Mouse (Mus musculus) left cerebral cortex, adult 6 months (tissue): ENCODE measurements around the gene Tmem198b. TPM values are rescaled to one million over a fixed set of nuclear protein-coding genes. Genes with fewer than 3 reads are reported as not detected.

Experiments
- long read RNA-seq, 2 experiments: library from polyadenylated mRNA; unstranded; transcript quantifications; one replicate each; pipeline ENCODE4 v2.0.0; 2019 to 2020
- polyA plus RNA-seq: library from polyadenylated mRNA; unstranded; fragments of <200 nt; fragmentation: Nextera tagmentation; gene quantifications from 2 replicates; pipeline ENCODE4 v1.2.3, GENCODE M21; 2021

Tmem198b gene
- 3.4 and 3.7 TPM in 2 replicates for polyA plus RNA-seq
- long read RNA-seq, experiment 1, transcript Tmem198b-201 (5 exons, 2,335 nt), result major isoform, 26 of 37 reads
- long read RNA-seq, experiment 1, partial matches to known transcripts, result 5 of 37 reads
- long read RNA-seq, experiment 1, other reads (novel, unspliced or antisense), result 6 of 37 reads
- long read RNA-seq, experiment 2, transcript Tmem198b-201 (5 exons, 2,335 nt), result major isoform, 6 of 8 reads
- long read RNA-seq, experiment 2, partial matches to known transcripts, result 0 of 8 reads
- long read RNA-seq, experiment 2, other reads (novel, unspliced or antisense), result 2 of 8 reads

GRCm38 (mm10) chr10:128804271-128805091, at the start of gene Tmem198b:
TSS of gene Tmem198b (minus strand) at chr10:128804370.

GRCm38 (mm10) chr10:128821358-128822056, 17.3 kb upstream of the Tmem198b start, which contains the start of gene Ormdl2:
TSS of gene Ormdl2 (minus strand) at chr10:128821645.

GRCm38 (mm10) chr10:128817033-128817432, 12.9 kb upstream of the Tmem198b start, which contains the start of gene Sarnp:
TSS of gene Sarnp (plus strand) at chr10:128817333.

DNA sequence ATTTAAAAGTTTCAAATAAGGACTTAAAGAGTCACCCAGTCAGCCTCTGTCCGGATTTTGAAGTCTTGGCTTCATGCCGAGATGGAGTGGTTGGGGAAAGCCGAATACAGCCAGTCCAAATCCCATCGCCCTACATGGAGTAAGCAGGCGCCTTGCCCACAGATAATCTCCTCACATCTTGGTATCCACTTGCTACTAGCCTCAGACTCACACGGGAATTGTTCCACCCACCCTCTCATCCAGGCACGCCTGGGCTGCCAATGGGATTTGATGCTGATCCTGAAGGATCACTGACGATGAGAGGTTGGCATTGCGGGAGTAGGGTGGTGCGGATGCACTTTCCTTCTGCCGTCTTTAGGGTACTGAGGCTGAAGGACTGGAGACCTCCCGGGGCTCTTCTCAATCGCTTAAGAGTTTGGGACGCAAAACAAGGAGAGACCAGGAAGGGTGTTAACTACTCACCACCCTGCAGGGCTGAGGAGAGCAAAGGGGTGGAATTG, 349 bp downstream of the Tmem198b start, which contains the start of gene Dnajc14:
Gene Dnajc14, plus strand, starts transcription at position 292 of the 500 bp plus-strand sequence.

GRCm38 (mm10) chr10:128790398-128791124, 13.6 kb downstream of the Tmem198b start, which contains the start of gene Mmp19:
TSS of gene Mmp19 (plus strand) at chr10:128790910.

Other genes with a start within 250 kb of the Tmem198b start
- gene Pa2g4, start 238.4 kb downstream of the Tmem198b start, polyA plus RNA-seq, result 45.7 and 60.1 TPM in 2 replicates
- 1.4 and 1.7 TPM in 2 replicates for gene Erbb3, start 214.7 kb downstream of the Tmem198b start, polyA plus RNA-seq
- 1,144 and 1,161 TPM in 2 replicates for gene Rps26, start 177.6 kb downstream of the Tmem198b start, polyA plus RNA-seq
- 3.2 and 6.0 TPM in 2 replicates for gene Ikzf4, start 158.4 kb downstream of the Tmem198b start, polyA plus RNA-seq
- 7.3 and 7.4 TPM in 2 replicates for gene Suox, start 130.3 kb downstream of the Tmem198b start, polyA plus RNA-seq
- 45.1 and 76.1 TPM in 2 replicates for gene Rab5b, start 108.1 kb downstream of the Tmem198b start, polyA plus RNA-seq
- gene Pmel, start 100.2 kb downstream of the Tmem198b start, polyA plus RNA-seq, result 0.31 and 0.96 TPM in 2 replicates
- gene Cdk2, start 99.3 kb downstream of the Tmem198b start, polyA plus RNA-seq, result 1.3 TPM in 2 replicates
- gene Dgka, start 59.5 kb downstream of the Tmem198b start, polyA plus RNA-seq, result 4.4 and 4.6 TPM in 2 replicates
- 6.4 and 11.2 TPM in 2 replicates for gene Pym1, start 56.5 kb downstream of the Tmem198b start, polyA plus RNA-seq
- 0.12 and 0.13 TPM in 2 replicates for gene Mmp19, start 13.5 kb downstream of the Tmem198b start, polyA plus RNA-seq
- 16.9 and 25.3 TPM in 2 replicates for gene Dnajc14, start 308 bp downstream of the Tmem198b start, polyA plus RNA-seq
- gene Sarnp, start 13.0 kb upstream of the Tmem198b start, polyA plus RNA-seq, result 113 and 124 TPM in 2 replicates
- gene Ormdl2, start 17.3 kb upstream of the Tmem198b start, polyA plus RNA-seq, result 21.7 and 22.4 TPM in 2 replicates
- gene Gdf11, start 87.3 kb upstream of the Tmem198b start, polyA plus RNA-seq, result 2.9 and 4.7 TPM in 2 replicates
- 156 and 164 TPM in 2 replicates for gene Cd63, start 96.6 kb upstream of the Tmem198b start, polyA plus RNA-seq
- gene Rdh5, start 118.5 kb upstream of the Tmem198b start, polyA plus RNA-seq, result 7.4 and 8.4 TPM in 2 replicates
- gene Bloc1s1, start 119.7 kb upstream of the Tmem198b start, polyA plus RNA-seq, result 336 and 357 TPM in 2 replicates
- gene Itga7, start 129.4 kb upstream of the Tmem198b start, polyA plus RNA-seq, result 2.2 and 2.5 TPM in 2 replicates
- gene Mettl7b, start 156.6 kb upstream of the Tmem198b start, polyA plus RNA-seq, result not detected in 2 replicates
- gene Olfr9, start 185.1 kb upstream of the Tmem198b start, polyA plus RNA-seq, result not detected in 2 replicates
- not detected in 2 replicates for gene Olfr763, start 206.4 kb upstream of the Tmem198b start, polyA plus RNA-seq
- not detected in 2 replicates for gene Olfr764-ps1, start 235.5 kb upstream of the Tmem198b start, polyA plus RNA-seq
- not detected in 2 replicates for gene Olfr765, start 245.6 kb upstream of the Tmem198b start, polyA plus RNA-seq